Mouse (Mus musculus) frontal cortex, adult (tissue): ENCODE results near the gene Armc2.
"Not testable (repeated sequence)": the region's sequence is repeated elsewhere in the genome, so short reads cannot be mapped to it uniquely, and the experiment has no call there.

Experiments used
- ATAC-seq: cut with Nextera tagmentation; 2 replicates; pipeline ENCODE4 v1.9.2; 2017; ENCODE audit warnings: mild to moderate bottlenecking, moderate library complexity, mixed read lengths; ENCODE audit not compliant: low TSS enrichment

Gene Armc2

DNA sequence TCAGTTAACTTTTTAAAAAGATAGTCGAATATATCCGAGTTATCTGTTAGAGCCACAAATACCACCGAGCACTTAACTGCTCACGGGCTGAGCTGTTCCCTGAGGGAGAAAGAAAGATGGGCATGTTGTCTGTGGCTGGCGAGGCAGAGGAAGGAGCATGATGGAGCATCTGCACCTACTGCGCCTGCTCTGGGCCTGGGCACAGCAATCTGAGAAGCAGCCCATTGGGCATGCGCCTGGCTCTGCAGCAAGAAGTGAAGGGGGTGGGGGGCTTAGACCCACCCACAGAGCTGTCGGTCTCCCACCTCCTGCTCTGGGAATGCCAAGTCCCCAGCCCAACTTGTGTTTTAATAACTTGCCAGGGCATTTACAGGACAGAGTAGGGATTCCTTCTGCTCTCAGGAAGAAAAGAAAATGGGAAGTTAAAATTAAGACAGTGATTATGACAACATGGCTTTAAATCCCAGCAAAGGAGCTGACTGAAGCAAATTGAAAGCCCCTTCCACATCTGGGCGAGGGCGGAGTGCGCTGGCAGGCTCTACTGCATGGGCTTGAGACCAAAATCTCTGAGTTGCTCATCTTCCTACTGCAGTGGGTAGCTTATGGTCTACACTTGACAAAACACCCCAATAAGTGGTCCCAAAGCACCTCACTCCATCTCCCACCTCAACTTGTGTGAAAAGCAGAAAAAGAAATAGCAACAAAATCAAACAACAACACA lies 50.2 kb downstream of the Armc2 start:
- ATAC-seq: no peak

DNA sequence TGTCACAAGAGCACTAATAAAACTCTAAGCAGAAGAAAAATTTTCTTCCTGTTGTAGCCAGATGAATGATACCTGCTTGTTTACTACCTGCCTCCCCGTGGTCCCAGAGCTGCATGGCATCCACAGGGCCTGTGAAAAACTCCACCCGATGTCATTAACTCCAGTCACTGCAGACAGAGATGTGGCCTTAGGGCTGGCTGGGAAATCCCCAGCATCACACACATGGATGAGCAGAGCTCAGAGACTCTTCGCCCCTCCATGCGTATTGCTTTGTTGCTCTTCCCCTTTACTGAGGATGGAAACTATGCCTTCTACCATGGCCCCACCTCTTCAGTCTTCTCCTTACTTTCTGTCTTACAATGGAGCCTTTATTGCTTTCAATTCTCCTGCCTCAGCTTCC lies 55.5 kb downstream of the Armc2 start:
- ATAC-seq: no peak

- no peak for ATAC-seq
Observed at GRCm38 (mm10) chr10:41959808-41960207, 58.4 kb downstream of the Armc2 start.

DNA sequence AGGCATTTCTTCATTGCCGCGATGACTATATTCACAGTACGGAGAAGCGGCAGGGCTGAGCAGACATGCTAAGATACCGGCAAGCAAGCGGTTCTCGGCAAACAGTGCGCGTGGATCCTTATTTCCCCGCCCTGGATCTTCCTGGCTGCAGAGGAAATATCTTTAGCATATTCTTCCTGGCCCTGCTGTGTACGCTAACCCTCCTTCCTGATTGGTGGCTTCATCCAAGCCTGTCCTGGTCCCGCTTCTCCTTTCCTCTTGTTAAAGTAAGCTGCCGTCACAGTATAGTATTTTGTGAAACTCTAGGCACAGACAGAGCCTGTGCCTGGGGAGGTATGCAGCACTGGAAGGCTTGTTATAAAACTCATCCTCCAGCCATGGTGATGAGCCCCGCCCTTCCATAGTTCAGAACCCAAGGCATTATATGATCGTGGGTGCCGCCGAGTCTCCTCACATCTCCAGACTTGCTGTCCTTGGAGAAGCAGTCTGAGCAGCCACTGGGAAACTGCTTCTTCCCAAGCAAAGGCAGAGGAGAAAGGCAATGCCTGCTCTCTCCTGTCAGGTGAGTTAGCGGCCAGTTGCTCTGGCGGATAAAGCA lies 59.5 kb downstream of the Armc2 start:
- no peak for ATAC-seq

- no peak for ATAC-seq
Observed at GRCm38 (mm10) chr10:41957421-41958225, 60.6 kb downstream of the Armc2 start.

GRCm38 (mm10) chr10:41953528-41953864 lies 64.7 kb downstream of the Armc2 start:
- ATAC-seq: no peak

- no peak for ATAC-seq
Observed at GRCm38 (mm10) chr10:41952850-41953527, 65.3 kb downstream of the Armc2 start.

DNA sequence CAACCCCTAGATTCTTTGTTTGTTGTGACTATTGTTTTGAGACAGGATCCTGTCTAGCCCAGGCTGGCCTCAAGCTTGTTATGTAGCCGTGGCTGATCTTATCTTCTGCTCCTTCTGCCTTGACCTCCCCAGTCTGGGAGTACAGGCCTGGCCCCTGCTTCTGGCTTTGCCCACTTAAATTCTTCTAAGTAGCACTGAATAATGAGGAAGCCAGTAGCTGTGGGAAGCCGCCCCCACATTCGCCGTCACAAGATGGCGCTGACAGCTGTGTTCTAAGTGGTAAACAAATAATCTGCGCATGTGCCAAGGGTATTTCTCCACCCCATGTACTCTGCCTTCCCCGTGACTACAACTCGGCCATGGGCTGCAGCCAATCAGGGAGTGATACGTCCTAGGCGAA lies 65.9 kb downstream of the Armc2 start:
- not testable (repeated sequence) for ATAC-seq

DNA sequence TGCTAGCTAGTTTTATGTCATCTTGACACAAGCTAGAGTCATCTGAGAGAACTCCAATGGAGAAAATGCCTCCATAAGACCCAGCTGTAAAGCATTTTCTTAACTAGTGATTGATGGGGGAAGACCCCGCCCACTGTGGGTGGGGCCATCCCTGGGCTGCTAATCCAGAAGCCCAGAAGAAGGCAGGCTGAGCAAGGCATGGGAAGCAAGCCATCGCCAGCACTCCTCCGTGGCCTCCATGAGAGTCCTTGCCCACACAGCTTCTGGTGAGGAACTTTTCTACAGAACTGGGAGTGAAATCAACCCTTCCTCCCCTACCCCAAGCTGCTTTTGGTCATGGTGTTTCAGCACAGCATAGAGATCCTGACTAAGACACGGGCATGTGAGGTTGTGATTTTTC lies 79.2 kb downstream of the Armc2 start:
- ATAC-seq: peak; percentile 55

DNA sequence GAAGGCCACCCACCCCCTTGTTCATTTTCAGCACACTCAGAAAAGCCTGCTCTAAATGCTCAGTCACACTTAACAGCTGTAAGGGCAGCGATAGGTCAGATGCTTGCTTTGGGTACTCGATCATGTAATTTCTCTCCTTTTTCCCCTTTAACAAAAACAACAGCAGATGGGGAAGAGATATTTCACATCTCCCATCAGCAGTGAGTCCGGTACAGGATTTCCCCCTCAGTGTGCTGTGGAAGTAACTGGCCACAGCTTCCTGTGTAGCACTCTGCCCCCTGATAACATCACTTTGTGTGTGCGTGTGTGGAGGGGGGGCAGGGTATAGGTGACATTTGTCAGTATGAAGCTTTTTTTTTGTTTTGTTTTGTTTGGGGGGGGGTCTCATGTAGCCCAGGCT lies 81.1 kb downstream of the Armc2 start:
- ATAC-seq: no peak

DNA sequence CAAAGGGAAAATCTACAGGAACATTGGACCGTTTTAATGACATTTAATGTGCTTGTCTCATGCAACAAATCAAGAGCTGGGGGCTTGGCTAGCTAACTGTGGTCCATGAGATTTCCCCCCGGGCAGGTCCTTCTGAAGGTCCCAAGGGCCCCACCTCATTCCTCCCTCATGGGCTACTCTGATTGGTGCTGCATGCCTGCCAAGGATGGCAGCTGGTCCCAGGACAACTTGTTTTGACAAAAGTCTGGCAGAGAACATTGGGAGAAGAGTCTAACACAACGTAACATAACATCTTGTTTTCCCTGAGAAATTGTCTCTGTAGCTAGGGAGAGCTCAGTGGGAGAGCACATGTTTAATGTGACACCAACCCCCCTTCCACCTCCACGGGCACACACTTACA lies 82.1 kb downstream of the Armc2 start:
- ATAC-seq: no peak

DNA sequence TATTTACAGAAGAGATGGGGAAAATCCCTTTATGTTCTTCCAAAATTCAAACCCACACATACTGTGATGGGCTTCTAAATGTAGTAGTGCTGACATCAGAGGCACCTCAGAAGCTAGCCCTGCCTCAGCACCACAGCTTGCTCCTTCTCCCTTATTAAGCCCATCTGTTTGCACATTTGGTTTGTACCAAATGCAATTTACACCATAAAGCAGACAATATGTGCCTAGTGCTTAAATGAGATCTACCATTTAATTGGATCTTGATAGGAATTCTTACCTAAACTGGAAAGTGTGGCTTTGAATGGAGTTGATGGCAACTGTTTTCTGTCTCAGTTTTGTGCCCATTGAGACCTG lies 82.8 kb downstream of the Armc2 start:
- peak; percentile 50 for ATAC-seq

DNA sequence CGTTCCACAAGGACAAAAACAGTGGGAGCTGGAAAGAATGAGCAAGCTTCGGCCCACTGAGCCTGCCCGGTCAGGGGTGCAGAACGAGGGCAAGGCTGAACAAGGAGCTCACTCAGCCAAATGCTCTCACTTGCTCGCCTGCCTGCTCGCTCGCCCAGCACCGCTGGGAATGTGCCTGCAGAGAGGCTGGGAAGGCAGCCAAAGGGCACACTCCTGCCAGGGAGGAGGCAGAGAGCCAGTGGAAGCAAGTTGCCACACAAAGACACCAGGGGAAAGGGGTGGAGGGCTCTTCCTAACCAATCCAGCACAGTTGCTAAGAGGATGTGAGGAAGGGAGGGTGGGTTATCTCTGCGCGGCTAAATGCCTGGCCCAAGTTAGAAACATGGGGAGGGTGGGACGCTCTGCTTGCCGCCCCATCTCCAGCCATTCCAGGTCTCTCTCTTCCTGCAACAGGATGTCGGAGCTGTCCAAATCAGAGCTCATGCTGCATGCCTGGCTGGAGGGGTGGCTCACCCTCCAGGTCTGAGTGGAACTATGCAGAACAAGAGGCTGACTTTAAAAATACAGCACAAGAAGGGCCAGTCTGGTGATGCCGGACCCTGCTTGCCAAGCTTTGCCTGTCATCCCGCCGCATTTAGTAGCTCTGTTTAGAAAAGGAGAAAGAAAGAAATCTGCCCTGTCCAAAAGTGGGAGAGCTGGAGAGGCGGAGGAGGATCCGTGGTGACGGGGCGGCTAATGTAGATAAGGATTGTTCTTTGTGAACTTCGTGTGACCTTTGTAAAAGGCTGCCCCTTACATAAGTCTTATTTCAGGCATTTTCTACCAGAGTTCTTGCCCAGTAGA lies 83.4 kb downstream of the Armc2 start:
- ATAC-seq: peak; percentile 26

DNA sequence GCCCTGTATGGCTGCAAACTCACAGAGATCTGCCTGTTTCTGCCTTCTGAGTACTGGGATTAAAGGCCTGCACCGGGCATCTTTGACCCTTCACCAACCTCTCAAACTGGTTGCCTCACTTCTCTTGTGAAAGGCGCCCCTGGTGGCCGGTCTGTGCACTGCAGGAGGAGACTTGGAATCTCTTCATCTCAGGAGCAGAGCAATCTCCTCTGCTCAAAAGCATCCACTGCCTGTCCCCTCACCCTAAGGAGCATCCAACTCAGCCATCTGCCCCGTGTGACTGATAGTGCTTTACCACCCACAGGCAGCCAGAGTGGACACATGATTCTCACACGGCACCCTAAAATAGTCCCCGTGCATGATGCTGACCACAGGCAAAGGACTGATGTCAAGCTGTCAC lies 84.7 kb downstream of the Armc2 start:
- no peak for ATAC-seq

GRCm38 (mm10) chr10:41932943-41933342 lies 85.3 kb downstream of the Armc2 start:
- ATAC-seq: no peak

- peak; percentile 53 for ATAC-seq
Observed at GRCm38 (mm10) chr10:41931962-41932361, 86.3 kb downstream of the Armc2 start.

- no peak for ATAC-seq
Observed at GRCm38 (mm10) chr10:41930966-41931365, 87.3 kb downstream of the Armc2 start.

GRCm38 (mm10) chr10:41926726-41927125 lies 91.5 kb downstream of the Armc2 start:
- ATAC-seq: peak; percentile 3; the same call in 1 of the 2 replicates

- ATAC-seq: no peak
Observed at GRCm38 (mm10) chr10:41912290-41912994, 105.8 kb downstream of the Armc2 start.

DNA sequence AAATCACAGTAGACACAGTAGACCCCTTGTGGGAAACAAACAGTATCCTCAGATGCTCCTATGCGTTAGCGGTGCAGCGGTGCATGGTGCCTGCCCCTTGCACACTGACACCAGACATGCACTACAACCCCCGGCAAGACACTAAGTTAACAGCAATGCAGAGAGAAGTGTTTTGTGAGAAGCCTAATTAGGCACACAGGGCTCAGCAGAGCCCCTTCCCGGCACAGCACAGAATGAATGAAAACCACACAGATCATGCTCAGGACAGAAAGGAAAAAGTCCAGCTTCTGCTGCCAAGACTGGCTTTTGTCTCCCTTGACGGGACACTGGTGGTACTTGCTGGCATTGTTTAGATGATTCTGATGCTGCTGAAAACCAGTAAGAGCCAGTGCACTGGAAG lies 109.3 kb downstream of the Armc2 start:
- ATAC-seq: 0 out of 2 replicates have a peak, but pooled peaks have one; percentile 9

DNA sequence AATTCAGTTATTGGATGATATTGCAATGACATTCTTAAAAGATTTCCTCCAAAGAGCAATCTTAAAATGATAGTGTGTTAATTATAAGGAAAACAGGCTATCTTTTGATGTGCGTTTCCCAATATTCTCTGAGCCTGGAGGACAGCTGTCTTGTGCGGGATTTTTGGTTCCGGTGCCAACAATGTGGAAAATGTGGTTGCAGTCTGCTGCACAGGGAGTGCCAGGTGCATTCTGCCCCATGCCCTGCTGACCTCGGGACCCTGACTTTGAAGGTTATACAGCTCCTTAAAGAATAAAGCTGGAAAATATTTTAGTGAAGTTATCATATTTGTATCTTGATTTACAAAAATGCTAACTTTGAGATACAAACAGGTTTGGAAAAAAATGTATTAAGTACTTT lies 110.3 kb downstream of the Armc2 start:
- no peak for ATAC-seq
